Mouse (Mus musculus) WW6 (cell line): ENCODE measurements at regions not wholly inside any gene's neighbourhood (a gene's known extent, or its start where the extent isn't known, plus 50 kb on each side); places are given as distances from the start of the nearest gene placed in this dataset.

Experiments used
- DNase-seq: peaks from one replicate; pipeline ENCODE4 v3.0.0-alpha.2; 2013; ENCODE audit warnings: low read depth, low spot score

- DNase-seq: peak; percentile 33
Observed at GRCm38 (mm10) chr3:56302346-56303185, 119.1 kb upstream of the Nbea start.

GRCm38 (mm10) chr3:56300769-56301168, 117.3 kb upstream of the Nbea start:
- no peak for DNase-seq

DNA sequence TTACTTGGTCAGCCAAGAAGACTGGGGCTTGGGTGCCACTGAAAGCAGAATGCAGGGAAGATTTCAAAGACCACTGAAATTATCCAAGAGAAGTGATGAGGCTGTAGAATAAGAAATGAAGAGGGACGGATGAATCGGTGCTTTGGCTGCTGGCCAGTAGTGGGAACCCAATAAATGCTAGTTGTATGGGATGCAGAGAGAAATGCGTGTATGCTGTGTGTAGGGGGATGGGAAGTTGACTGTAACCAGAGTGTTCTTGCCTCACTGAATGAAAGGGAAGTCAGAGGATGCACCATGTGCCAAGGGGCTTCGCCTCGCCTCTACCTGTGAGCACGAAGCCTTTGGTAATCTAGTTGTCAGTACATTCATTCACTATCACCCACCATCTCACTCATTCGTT, 112.1 kb upstream of the Nbea start:
- no peak for DNase-seq

- DNase-seq: no peak
Observed at GRCm38 (mm10) chr3:56281507-56281906, 98.0 kb upstream of the Nbea start.

GRCm38 (mm10) chr3:56280330-56280957, 96.9 kb upstream of the Nbea start:
- DNase-seq: no peak

DNA sequence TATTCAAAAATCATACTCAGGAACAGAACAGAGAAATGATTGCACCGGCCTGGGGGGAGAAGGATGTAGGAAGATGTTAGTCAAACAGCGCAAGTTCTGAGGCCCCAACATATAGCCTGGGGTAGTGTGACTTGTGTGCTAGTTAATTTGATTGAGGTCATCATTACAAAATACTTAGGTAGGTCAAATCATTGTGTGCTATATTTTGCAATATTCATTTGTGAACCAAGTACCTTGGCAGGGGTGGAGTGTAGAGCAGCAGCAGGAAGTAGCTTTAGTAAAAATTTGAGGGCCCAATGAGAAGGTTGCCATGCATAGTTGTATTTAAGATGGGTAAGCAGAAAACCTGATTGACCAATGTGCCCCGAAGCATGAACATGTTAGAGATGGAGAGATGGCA, 89.1 kb upstream of the Nbea start:
- DNase-seq: no peak

GRCm38 (mm10) chr3:56270241-56270830, 86.8 kb upstream of the Nbea start:
- DNase-seq: no peak

- no peak for DNase-seq
Observed at GRCm38 (mm10) chr3:56261800-56262561, 78.5 kb upstream of the Nbea start.

- DNase-seq: no peak
Observed at GRCm38 (mm10) chr3:56256271-56256670, 72.8 kb upstream of the Nbea start.

DNA sequence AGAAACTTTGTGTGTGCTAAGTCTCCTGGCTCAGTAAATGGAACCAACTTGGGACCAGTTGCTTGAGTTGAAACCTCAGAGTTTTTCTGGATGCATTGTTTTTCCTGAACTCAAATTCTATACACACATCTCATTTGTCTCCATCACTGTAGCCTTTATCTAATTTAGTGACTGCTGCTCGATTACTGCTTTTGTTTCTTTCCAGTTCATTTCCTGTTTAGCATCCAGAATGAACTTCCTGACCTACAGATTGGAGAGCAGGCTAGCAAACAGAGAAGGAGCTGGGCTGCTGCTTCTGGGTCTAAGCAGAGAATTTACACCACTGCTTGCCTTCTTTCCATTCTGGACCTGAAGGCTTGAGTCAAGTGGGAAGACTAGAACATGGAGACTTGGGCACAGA, 60.9 kb upstream of the Nbea start:
- DNase-seq: no peak

DNA sequence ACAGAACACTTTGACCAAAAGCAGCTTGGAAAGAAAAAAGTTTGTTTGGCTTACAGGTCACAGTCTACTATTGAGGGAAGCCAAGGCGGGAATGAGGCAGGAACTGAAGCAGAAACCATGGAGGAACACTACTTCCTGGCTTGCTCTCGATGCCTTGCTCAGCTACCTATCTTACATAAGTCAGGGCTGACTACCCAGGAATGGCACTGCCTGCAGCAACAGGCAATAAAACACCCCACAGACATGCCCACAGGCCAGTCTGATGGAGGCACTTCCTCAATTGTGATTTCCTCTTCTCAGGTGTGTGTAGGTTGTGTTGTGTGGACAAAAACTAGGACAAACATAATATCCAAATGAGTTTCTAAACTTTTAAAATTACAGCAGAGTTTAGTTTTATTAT, 54.7 kb upstream of the Nbea start:
- no peak for DNase-seq

- no peak for DNase-seq
Observed at GRCm38 (mm10) chr3:56236163-56236562, 52.7 kb upstream of the Nbea start.
